Mouse (Mus musculus) ES-E14 (cell line): ENCODE data around the gene Syt2. TPM values are rescaled to one million over a fixed set of nuclear protein-coding genes. Genes with fewer than 3 reads are reported as not detected.

Experiments used
- DNase-seq: peaks from one replicate; pipeline ENCODE4 v3.0.0-alpha.2; 2013; ENCODE audit warnings: low read depth, low spot score
- H3K27ac ChIP-seq: 2 replicates; pipeline ENCODE4 v1.5.1; 2012; ENCODE audit warnings: low read depth, mild to moderate bottlenecking, low read length, moderate library complexity, mixed read lengths; ENCODE audit not compliant: poor library complexity, insufficient read depth, severe bottlenecking
- H3K36me3 ChIP-seq: 2 replicates; pipeline ENCODE4 v1.6.1; 2012; ENCODE audit warnings: mild to moderate bottlenecking, low read length, moderate library complexity, mixed read lengths; ENCODE audit not compliant: control insufficient read depth, poor library complexity, insufficient read depth, severe bottlenecking
- H3K4me1 ChIP-seq, 2 experiments: fragments of 150-350 bp in 1 of 2; sonication (generic) in 1 of 2; 2 replicates each; pipeline ENCODE4 v1.6.1; 2012; ENCODE audit warnings: low read length in 2 of 2, mild to moderate bottlenecking in 1 of 2, mixed read lengths in 1 of 2; ENCODE audit not compliant: control insufficient read depth in 2 of 2, insufficient read depth in 2 of 2, poor library complexity in 1 of 2
- H3K4me3 ChIP-seq, 2 experiments: fragments of 150-350 bp in 1 of 2; sonication (generic) in 1 of 2; 2 replicates each; pipeline ENCODE4 v1.5.1; 2012; ENCODE audit warnings: low read length in 2 of 2, low read depth in 1 of 2, mild to moderate bottlenecking in 1 of 2, mixed read lengths in 1 of 2; ENCODE audit not compliant: insufficient read depth in 1 of 2, poor library complexity in 1 of 2, severe bottlenecking in 1 of 2
- H3K9ac ChIP-seq: 2 replicates; pipeline ENCODE4 v1.6.1; 2012; ENCODE audit warnings: low read depth, mild to moderate bottlenecking, low read length, mixed read lengths; ENCODE audit not compliant: poor library complexity, insufficient read depth, severe bottlenecking
- H3K9me3 ChIP-seq: fragments of 150-350 bp; sonication (generic); 2 replicates; pipeline ENCODE4 v1.6.1; 2012; ENCODE audit warnings: low read depth, mild to moderate bottlenecking, low read length; ENCODE audit not compliant: control insufficient read depth, insufficient read depth
- CHD2 ChIP-seq: IDR thresholded peaks from 2 replicates; pipeline ENCODE4 v1.6.1; 2014; ENCODE audit warnings: mild to moderate bottlenecking, low read depth, low read length, inconsistent platforms
- HCFC1 ChIP-seq: IDR thresholded peaks from 2 replicates; pipeline ENCODE4 v1.6.1; 2012; ENCODE audit warnings: low read length, inconsistent platforms, borderline replicate concordance; ENCODE audit not compliant: insufficient read depth
- MAFK ChIP-seq: IDR thresholded peaks from 2 replicates; pipeline ENCODE4 v1.6.1; 2014; ENCODE audit warnings: mild to moderate bottlenecking, low read depth, low read length, inconsistent platforms; ENCODE audit not compliant: insufficient read depth
- ZC3H11A ChIP-seq: IDR thresholded peaks from 2 replicates; pipeline ENCODE4 v1.6.1; 2012; ENCODE audit warnings: low read depth, mild to moderate bottlenecking, inconsistent platforms, low read length, borderline replicate concordance
- ZNF384 ChIP-seq: IDR thresholded peaks from 2 replicates; pipeline ENCODE4 v1.6.1; 2012; ENCODE audit warnings: low read depth, low read length, inconsistent platforms
- in situ Hi-C, 2 experiments: fragments of 600-800 bp; cut with MboI; formaldehyde crosslinking; loops; one replicate each; pipeline ENCODE4 v1.15.1; 2025; ENCODE audit warnings: low sequenced_read_pairs in 2 of 2, inconsistent platforms in 1 of 2; ENCODE audit not compliant: unreplicated experiment in 2 of 2
- total RNA-seq: library from RNA; depleted of rRNA; stranded (reverse); fragments of 300-350 nt; gene quantifications from 2 replicates; pipeline ENCODE4 v1.2.3, GENCODE M21; 2012

Syt2 gene
- total RNA-seq, 1 experiment: 0.62 TPM

- no peaks in the 10 kb centered on the region for H3K9me3 ChIP-seq
- no peaks in the 10 kb centered on the region for H3K4me1 ChIP-seq
- H3K4me3 ChIP-seq: no peak overlapping the region
- H3K36me3 ChIP-seq: no peaks in the 10 kb centered on the region
- no peak for DNase-seq
- H3K27ac ChIP-seq: no peak overlapping the region
- in situ Hi-C loops: no loop called here
- TF ChIP-seq ZC3H11A (no peak), HCFC1 (no peak), ZNF384 (no peak), CHD2 (no peak), MAFK (no peak)
- no peak overlapping the region for H3K9ac ChIP-seq
Observed at GRCm38 (mm10) chr1:134790716-134791439, 144.4 kb downstream of the Syt2 start.

GRCm38 (mm10) chr1:134791456-134791855, 145.0 kb downstream of the Syt2 start:
- no peaks in the 10 kb centered on the region for H3K36me3 ChIP-seq
- in situ Hi-C loops: no loop called here
- TF ChIP-seq CHD2 (no peak), ZNF384 (no peak), ZC3H11A (no peak), MAFK (no peak), HCFC1 (no peak)
- H3K4me3 ChIP-seq: no peak overlapping the region
- DNase-seq: no peak
- H3K9ac ChIP-seq: no peak overlapping the region
- no peaks in the 10 kb centered on the region for H3K9me3 ChIP-seq
- no peak overlapping the region for H3K27ac ChIP-seq
- no peaks in the 10 kb centered on the region for H3K4me1 ChIP-seq

- in situ Hi-C loops: no loop called here
- DNase-seq: no peak
- no peaks in the 10 kb centered on the region for H3K4me1 ChIP-seq
- no peak overlapping the region for H3K27ac ChIP-seq
- no peak overlapping the region for H3K9ac ChIP-seq
- H3K9me3 ChIP-seq: no peaks in the 10 kb centered on the region
- no peaks in the 10 kb centered on the region for H3K36me3 ChIP-seq
- no peak for TF ChIP-seq HCFC1
- no peak for TF ChIP-seq CHD2
- no peak for TF ChIP-seq ZNF384
- H3K4me3 ChIP-seq: no peak overlapping the region
Observed at GRCm38 (mm10) chr1:134796076-134796475, 149.6 kb downstream of the Syt2 start.

- H3K36me3 ChIP-seq: no peaks in the 10 kb centered on the region
- H3K9me3 ChIP-seq: no peaks in the 10 kb centered on the region
- TF ChIP-seq CHD2 (no peak), ZC3H11A (no peak), ZNF384 (no peak), MAFK (no peak), HCFC1 (no peak)
- in situ Hi-C loops: no loop called here
- no peak for DNase-seq
- no peak overlapping the region for H3K9ac ChIP-seq
- H3K4me3 ChIP-seq: no peak overlapping the region
- H3K27ac ChIP-seq: no peak overlapping the region
- H3K4me1 ChIP-seq: no peaks in the 10 kb centered on the region
Observed at GRCm38 (mm10) chr1:134796536-134796935, 150.1 kb downstream of the Syt2 start.
